Mouse (Mus musculus) CH12.LX (cell line): ENCODE data around the gene Naa38.
"Not testable (repeated sequence)": the region's sequence is repeated elsewhere in the genome, so short reads cannot be mapped to it uniquely, and the experiment has no call there.

ENCODE experiments used
- BHLHE40 ChIP-seq: IDR thresholded peaks from 2 replicates; pipeline ENCODE4 v1.6.1; 2011; ENCODE audit warnings: mild to moderate bottlenecking, low read depth, low read length, improper control_type of control experiment
- CTCF ChIP-seq, 2 experiments: IDR thresholded peaks in 1 of 2; conservative IDR thresholded peaks in 1 of 2; 2 replicates each; pipeline ENCODE4 v1.5.1; 2011 to 2012; ENCODE audit warnings: low read depth in 2 of 2, low read length in 2 of 2, improper control_type of control experiment in 1 of 2, inconsistent platforms in 1 of 2, mild to moderate bottlenecking in 1 of 2, moderate library complexity in 1 of 2
- MXI1 ChIP-seq: IDR thresholded peaks from 2 replicates; pipeline ENCODE4 v1.6.1; 2011; ENCODE audit warnings: mild to moderate bottlenecking, low read depth, low read length, improper control_type of control experiment
- NRF1 ChIP-seq: IDR thresholded peaks from 2 replicates; pipeline ENCODE4 v1.6.1; 2014; ENCODE audit warnings: low read depth, mild to moderate bottlenecking, inconsistent platforms, low read length, improper control_type of control experiment, moderate library complexity
- RCOR1 ChIP-seq: conservative IDR thresholded peaks from 2 replicates; pipeline ENCODE4 v1.6.1; 2012; ENCODE audit warnings: low read depth, mild to moderate bottlenecking, inconsistent platforms, low read length, improper control_type of control experiment
- TBP ChIP-seq: conservative IDR thresholded peaks from 2 replicates; pipeline ENCODE4 v1.6.1; 2011; ENCODE audit warnings: low read depth, low read length, improper control_type of control experiment
- UBTF ChIP-seq: IDR thresholded peaks from 2 replicates; pipeline ENCODE4 v1.6.1; 2012; ENCODE audit warnings: low read depth, mild to moderate bottlenecking, inconsistent platforms, low read length, improper control_type of control experiment, moderate library complexity
- ZNF384 ChIP-seq: IDR thresholded peaks from 2 replicates; pipeline ENCODE4 v1.6.1; 2012; ENCODE audit warnings: low read depth, low read length, improper control_type of control experiment, inconsistent platforms

GRCm38 (mm10) chr11:69394591-69395167 lies 608 bp upstream of the Naa38 start:
- not testable (repeated sequence) for TF ChIP-seq RCOR1; ZNF384; TBP; BHLHE40; MXI1; NRF1; UBTF; CTCF (conservative IDR thresholded peaks at IDR 0.05 in 1 of 2, IDR thresholded peaks at IDR 0.05 in 1 of 2; ENCODE audit: low read depth in 2 of 2, low read length in 2 of 2)
